In genomic region chr3:14667126-14667525, GRCm38 (mm10) we compare ENCODE assay signal across 7 mouse cellular contexts. TPM values are rescaled to one million over a fixed set of nuclear protein-coding genes. Genes with fewer than 3 reads are reported as not detected.
DNase-seq lines count a peak whose midpoint lies in the region; ATAC-seq lines count a peak whose summit lies in the region.

No protein-coding gene starts in this region.

- 56% methylated on average over 2 of the region's 2 CpGs for WGBS in midbrain, embryonic 10.5 days
- WGBS in midbrain, embryonic 15.5 days = 55% methylated on average over 2 of the region's 2 CpGs

- H3K36me3 ChIP-seq in midbrain, embryonic 10.5 days = no peaks in the 10 kb centered on the region
- no peaks in the 10 kb centered on the region for H3K36me3 ChIP-seq in midbrain, embryonic 15.5 days (replicated peaks)

- peak; percentile 29 for DNase-seq in midbrain, embryonic 10.5 days (ENCODE audit: low spot score)
- DNase-seq in Muller cell, postnatal 12 days (ENCODE audit: inconsistent ontology term) = peak; percentile 56
- peak; percentile 34 to 41 for DNase-seq in cerebellum, adult 18-20 months
- peak; percentile 60 for DNase-seq in heart, postnatal 4 days
- DNase-seq in left cerebral cortex, postnatal 10 days (ENCODE audit: extremely low spot score in 1 of 2, low spot score in 2 of 2) = peak; percentile 5 to 40

- H3K9me3 ChIP-seq in midbrain, embryonic 10.5 days (replicated peaks) = no peaks in the 10 kb centered on the region
- H3K9me3 ChIP-seq in midbrain, embryonic 15.5 days = no peaks in the 10 kb centered on the region

- H3K4me1 ChIP-seq in midbrain, embryonic 10.5 days = no peaks in the 10 kb centered on the region
- H3K4me1 ChIP-seq in midbrain, embryonic 15.5 days = no peaks in the 10 kb centered on the region

- H3K4me2 ChIP-seq in midbrain, embryonic 15.5 days = no peak overlapping the region

- intact Hi-C loops in left cerebral cortex, postnatal 10 days (cut with DNase I) = loop anchor here (5.0 kb wide), 1 partner anchor 55 kb away; the partner anchor contains the start of gene 1810022K09Rik

- no peak overlapping the region for H3K27ac ChIP-seq in midbrain, embryonic 10.5 days (replicated peaks)
- no peak overlapping the region for H3K27ac ChIP-seq in midbrain, embryonic 15.5 days

- H3K4me3 ChIP-seq in midbrain, embryonic 10.5 days = no peak overlapping the region
- H3K4me3 ChIP-seq in midbrain, embryonic 15.5 days = no peak overlapping the region

- no peak for ATAC-seq in midbrain, embryonic 15.5 days (replicated peaks)
- ATAC-seq in neutrophil, adult 5-6 weeks (ENCODE audit: extremely low read depth, insufficient number of reproducible peaks, low FRiP score, poor library complexity, severe bottlenecking) = 0 out of 2 replicates have a peak, but pooled peaks have one; percentile 46

- H3K27me3 ChIP-seq in midbrain, embryonic 10.5 days (ENCODE audit: low read depth, poor library complexity, severe bottlenecking) = no peaks in the 10 kb centered on the region
- no peaks in the 10 kb centered on the region for H3K27me3 ChIP-seq in midbrain, embryonic 15.5 days (replicated peaks)

- H3K9ac ChIP-seq in midbrain, embryonic 15.5 days = no peak overlapping the region

RNA-seq across cellular contexts. Expression of gene Car13, which starts 25.6 kb away (rescaled TPM):
- 3.8 and 4.9 TPM in 2 replicates for polyA plus RNA-seq in midbrain, embryonic 10.5 days (2016; fragmentation: Nextera tagmentation; extraction: Ambion mirVana)
- polyA plus RNA-seq in midbrain, embryonic 15.5 days (2015; fragmentation: Nextera tagmentation; extraction: Ambion mirVana) = 1.6 and 1.8 TPM in 2 replicates
- total RNA-seq in heart, postnatal 4 days (2021) = 1 to 10 TPM; 1.2 to 1.8 TPM
- 1 to 10 TPM in 1 of 2 experiments, under 1 TPM in 1; 0.89 to 1.2 TPM for total RNA-seq in left cerebral cortex, postnatal 10 days (2021)
- 0.35 and 0.61 TPM in 2 replicates for total RNA-seq in neutrophil, adult 5-6 weeks (2017)

RNA-seq across cellular contexts. Expression of gene 1810022K09Rik, which starts 56.0 kb away (rescaled TPM):
- 442 and 494 TPM in 2 replicates for polyA plus RNA-seq in midbrain, embryonic 10.5 days (2016; fragmentation: Nextera tagmentation; extraction: Ambion mirVana)
- polyA plus RNA-seq in midbrain, embryonic 15.5 days (2015; fragmentation: Nextera tagmentation; extraction: Ambion mirVana) = 308 and 318 TPM in 2 replicates
- total RNA-seq in heart, postnatal 4 days (2021) = 100 to 1,000 TPM; 103 to 119 TPM
- 100 to 1,000 TPM; 106 to 108 TPM for total RNA-seq in left cerebral cortex, postnatal 10 days (2021)
- total RNA-seq in neutrophil, adult 5-6 weeks (2017) = 86.6 and 151 TPM in 2 replicates
